Mouse (Mus musculus) liver, embryonic 14.5 days (tissue): ENCODE results near the gene Syk. TPM values are rescaled to one million over a fixed set of nuclear protein-coding genes. Genes with fewer than 3 reads are reported as not detected.

ENCODE experiments used
- ATAC-seq: fragments of 200-750 bp; cut with Nextera tagmentation; 2 replicates; pipeline ENCODE4 v1.8.0; 2017; ENCODE audit warnings: moderate number of reproducible peaks, mild to moderate bottlenecking, moderate library complexity; ENCODE audit not compliant: insufficient read depth
- DNase-seq, 3 experiments: peaks; one replicate each; pipeline ENCODE4 v3.0.0-alpha.2; 2012 to 2013; ENCODE audit warnings: low read depth in 3 of 3, low spot score in 3 of 3
- H3K27ac ChIP-seq: fragments of 300-500 bp; sonication (generic); 2 replicates; pipeline ENCODE4 v1.5.1; 2014; ENCODE audit warnings: moderate library complexity, mild to moderate bottlenecking, control low read depth, inconsistent platforms
- H3K27me3 ChIP-seq: fragments of 300-500 bp; sonication (generic); 2 replicates; pipeline ENCODE4 v1.6.1; 2014; ENCODE audit warnings: mild to moderate bottlenecking, low read length, moderate library complexity; ENCODE audit not compliant: control insufficient read depth, insufficient read depth
- H3K36me3 ChIP-seq: fragments of 300-500 bp; sonication (generic); replicated peaks from 2 replicates; pipeline ENCODE4 v1.6.1; 2014; ENCODE audit warnings: low read depth; ENCODE audit not compliant: control insufficient read depth, insufficient read depth
- H3K4me1 ChIP-seq, 2 experiments: fragments of 200-500 bp in 1 of 2; fragments of 300-500 bp in 1 of 2; sonication (generic) in 1 of 2; replicated peaks; 2 replicates each; pipeline ENCODE4 v1.6.1; 2012 to 2014; ENCODE audit warnings: antibody characterized with exemption in 1 of 2, inconsistent platforms in 1 of 2, low read length in 1 of 2; ENCODE audit not compliant: control insufficient read depth in 2 of 2, insufficient read depth in 2 of 2
- H3K4me2 ChIP-seq: fragments of 300-500 bp; sonication (generic); 2 replicates; pipeline ENCODE4 v1.6.1; 2014; ENCODE audit warnings: low read depth, mild to moderate bottlenecking, control low read depth, moderate library complexity
- H3K4me3 ChIP-seq, 2 experiments: fragments of 200-500 bp in 1 of 2; fragments of 300-500 bp in 1 of 2; sonication (generic) in 1 of 2; 2 replicates each; pipeline ENCODE4 v1.5.1; 2012 to 2014; ENCODE audit warnings: low read depth in 2 of 2, low read length in 2 of 2, mild to moderate bottlenecking in 2 of 2, control low read depth in 1 of 2, inconsistent platforms in 1 of 2, moderate library complexity in 1 of 2; ENCODE audit not compliant: insufficient read depth in 1 of 2
- H3K9ac ChIP-seq: fragments of 300-500 bp; sonication (generic); replicated peaks from 2 replicates; pipeline ENCODE4 v1.6.1; 2014; ENCODE audit warnings: mild to moderate bottlenecking, control low read depth, moderate library complexity
- H3K9me3 ChIP-seq: fragments of 300-500 bp; sonication (generic); 2 replicates; pipeline ENCODE4 v1.6.1; 2016; ENCODE audit warnings: low read length, mixed read lengths; ENCODE audit not compliant: control insufficient read depth
- CTCF ChIP-seq: IDR thresholded peaks from 2 replicates; pipeline ENCODE4 v1.5.1; 2016; ENCODE audit warnings: antibody characterized with exemption, low read depth, control low read depth
- EP300 ChIP-seq: IDR thresholded peaks from 2 replicates; pipeline ENCODE4 v1.6.1; 2016; ENCODE audit warnings: antibody characterized with exemption, low read depth
- WGBS: fragments of 180-500 bp; shearing (Covaris S2); extraction: QIAGEN DNeasy Blood & Tissue Kit; methylation state at CpG from one replicate; pipeline ENCODE4 v1.1.7; 2014; ENCODE audit not compliant: insufficient replicate concordance; 5-methylcytosine and 5-hydroxymethylcytosine counted together
- polyA plus RNA-seq, 2 experiments: library from polyadenylated mRNA; depleted of rRNA in 1 of 2; stranded (reverse) in 1 of 2; unstranded in 1 of 2; fragments of >200 nt; fragmentation: Nextera tagmentation in 1 of 2; extraction: Ambion mirVana in 1 of 2; gene quantifications; 2 replicates each; pipeline versions ENCODE4 v1.2.1 to v1.2.3; 2012 to 2014

Syk gene
- polyA plus RNA-seq, 2 experiments, result 4.3 TPM

DNA sequence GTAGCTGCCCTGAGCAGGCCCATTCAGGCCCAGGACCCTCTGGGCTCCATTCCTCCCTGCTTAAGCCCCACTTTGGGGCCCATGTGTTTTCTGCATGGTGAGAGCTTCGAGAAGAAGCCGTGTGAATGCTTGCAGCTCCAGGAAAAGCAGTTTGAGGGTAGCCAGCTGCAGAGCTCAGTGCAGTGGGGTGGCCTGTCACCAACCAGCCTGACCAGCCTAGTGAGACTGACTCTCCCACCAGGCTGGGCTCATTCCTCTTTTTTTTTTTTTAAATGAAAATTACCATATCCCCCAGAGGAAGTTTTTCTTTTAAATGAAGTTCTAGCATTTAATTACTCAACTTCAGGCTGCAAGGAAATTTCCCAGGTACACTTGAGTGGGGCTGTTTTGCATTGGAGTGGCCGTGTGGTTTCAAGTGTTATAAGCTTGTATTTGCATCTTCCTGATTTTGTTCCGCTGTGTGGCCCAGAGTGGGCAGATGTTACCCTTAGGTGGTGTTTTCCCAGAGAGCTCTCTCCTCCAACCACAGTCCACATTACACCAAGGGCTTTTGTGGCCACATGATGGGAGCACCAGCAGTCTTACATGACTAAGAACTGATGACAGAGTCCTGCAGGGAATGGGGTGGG lies 17.2 kb downstream of the Syk start:
- Histone ChIP-seq H3K4me2 (no peak overlapping the region), H3K36me3 (no peaks in the 10 kb centered on the region), H3K4me3 (no peak overlapping the region), H3K27me3 (no peaks in the 10 kb centered on the region), H3K27ac (no peak overlapping the region), H3K4me1 (peaks cover 0 to 13% of the 10 kb centered on the region in 2 experiments; a peak in 2 of 4 replicates), H3K9ac (no peak overlapping the region), H3K9me3 (no peaks in the 10 kb centered on the region)
- no peak for ATAC-seq
- DNase-seq, result no peak
- no peak for TF ChIP-seq CTCF
- TF ChIP-seq EP300, result no peak
- 41% methylated on average over 4 of the region's 4 CpGs for WGBS

- no peak for ATAC-seq
- H3K4me3 ChIP-seq, result no peak overlapping the region
- H3K9ac ChIP-seq, result no peak overlapping the region
- H3K4me1 ChIP-seq, result peaks cover 0 to 10% of the 10 kb centered on the region in 2 experiments; a peak in 2 of 4 replicates
- DNase-seq, result no peak
- 11% methylated on average over 4 of the region's 4 CpGs for WGBS
- H3K36me3 ChIP-seq, result no peaks in the 10 kb centered on the region
- no peaks in the 10 kb centered on the region for H3K27me3 ChIP-seq
- TF ChIP-seq CTCF (no peak), EP300 (no peak)
- no peak overlapping the region for H3K4me2 ChIP-seq
- no peaks in the 10 kb centered on the region for H3K9me3 ChIP-seq
- no peak overlapping the region for H3K27ac ChIP-seq
Measured at GRCm38 (mm10) chr13:52602752-52603151, 19.8 kb downstream of the Syk start.

DNA sequence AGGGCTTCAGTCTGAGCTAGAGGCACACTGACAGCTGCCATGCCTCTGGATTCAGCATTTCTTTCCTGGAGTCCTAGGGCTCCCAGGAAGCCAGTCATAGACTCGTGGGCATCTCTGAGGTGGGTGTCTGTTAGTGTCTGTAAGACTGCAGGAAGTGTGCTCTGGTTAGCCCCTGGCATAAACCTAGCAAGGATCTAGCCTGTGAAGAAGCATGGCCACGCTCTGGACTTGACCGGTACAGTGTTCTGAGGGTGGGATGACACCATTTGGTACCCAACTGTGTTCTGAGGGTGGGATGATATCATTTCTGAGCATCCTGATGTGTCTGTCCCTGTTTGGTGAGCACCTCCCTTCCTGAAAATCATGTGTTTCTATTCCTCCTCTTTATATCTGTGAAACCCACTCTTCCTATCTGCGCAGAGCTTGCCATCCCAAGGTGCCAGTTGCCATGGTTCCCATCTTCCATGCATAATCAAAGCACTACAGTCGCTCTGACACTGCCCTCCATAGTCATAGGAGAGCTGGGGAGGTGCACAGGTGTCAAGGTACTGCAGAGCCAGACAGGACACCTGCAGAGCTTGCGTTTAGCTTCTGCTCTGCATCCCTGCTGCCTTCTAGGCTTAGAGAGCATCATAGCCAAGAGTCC lies 20.9 kb downstream of the Syk start:
- Histone ChIP-seq H3K9ac (no peak overlapping the region), H3K4me1 (peaks cover 0 to 13% of the 10 kb centered on the region in 2 experiments; a peak in 2 of 4 replicates), H3K4me2 (no peak overlapping the region), H3K9me3 (no peaks in the 10 kb centered on the region), H3K4me3 (no peak overlapping the region), H3K27me3 (no peaks in the 10 kb centered on the region), H3K27ac (no peak overlapping the region), H3K36me3 (no peaks in the 10 kb centered on the region)
- TF ChIP-seq CTCF (no peak), EP300 (no peak)
- WGBS, result 60% methylated on average over 6 of the region's 6 CpGs
- no peak for DNase-seq
- no peak for ATAC-seq

DNA sequence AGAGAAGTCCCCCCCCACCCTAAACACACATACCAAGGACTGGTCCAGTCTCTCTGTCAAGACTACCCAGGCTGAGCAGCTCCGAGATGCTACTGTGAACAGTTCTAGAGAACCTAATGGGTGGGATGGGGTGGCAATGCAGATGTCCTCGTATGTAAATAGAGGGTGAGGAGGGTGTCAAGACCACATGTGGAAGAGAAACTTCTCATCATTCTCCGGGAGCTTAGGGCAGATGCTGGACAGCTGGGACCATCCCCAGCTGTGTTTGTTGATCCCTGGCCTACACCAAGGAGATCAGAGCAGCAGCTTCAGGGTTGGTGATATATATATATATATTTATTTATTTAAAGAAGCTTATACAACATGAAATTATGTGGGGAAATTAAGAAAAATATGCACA lies 22.0 kb downstream of the Syk start:
- Histone ChIP-seq H3K9me3 (no peaks in the 10 kb centered on the region), H3K4me1 (peaks cover 0 to 13% of the 10 kb centered on the region in 2 experiments; a peak in 2 of 4 replicates), H3K27ac (no peak overlapping the region), H3K9ac (no peak overlapping the region), H3K4me3 (no peak overlapping the region), H3K36me3 (no peaks in the 10 kb centered on the region), H3K4me2 (no peak overlapping the region), H3K27me3 (no peaks in the 10 kb centered on the region)
- DNase-seq (no peak), ATAC-seq (no peak)
- TF ChIP-seq EP300 (no peak), CTCF (no peak)
- WGBS, result 50% methylated on average over 3 of the region's 3 CpGs

- Histone ChIP-seq H3K4me1 (peaks cover 0 to 13% of the 10 kb centered on the region in 2 experiments; a peak in 2 of 4 replicates), H3K36me3 (no peaks in the 10 kb centered on the region), H3K4me2 (no peak overlapping the region), H3K9ac (no peak overlapping the region), H3K27me3 (no peaks in the 10 kb centered on the region), H3K9me3 (no peaks in the 10 kb centered on the region), H3K4me3 (no peak overlapping the region), H3K27ac (no peak overlapping the region)
- DNase-seq, result no peak
- WGBS, result 65% methylated on average over 4 of the region's 4 CpGs
- no peak for TF ChIP-seq CTCF
- no peak for TF ChIP-seq EP300
- no peak for ATAC-seq
Measured at GRCm38 (mm10) chr13:52605911-52606310, 22.9 kb downstream of the Syk start.
